Comparison of ENCODE assay signal across 9 mouse cellular contexts in the genomic region with DNA sequence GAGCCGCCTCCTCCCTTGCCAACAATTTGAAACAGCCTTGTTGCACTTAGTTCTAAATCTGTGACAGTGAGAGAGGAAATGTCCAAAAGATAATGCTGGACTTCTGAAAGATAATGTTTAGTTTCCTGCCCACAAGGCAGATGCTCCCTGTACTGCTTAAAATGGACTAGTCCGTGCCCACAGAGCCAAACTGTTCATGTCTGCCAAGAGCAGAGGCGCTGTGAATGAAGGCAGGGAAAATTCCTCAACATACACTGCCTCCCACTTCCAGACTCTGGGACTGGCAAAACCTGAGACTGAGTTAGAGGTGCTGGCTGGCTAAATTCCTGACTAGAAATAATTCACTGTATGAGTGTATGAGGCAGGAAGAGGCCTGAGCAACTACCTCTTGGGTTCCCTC. TPM values are rescaled to one million over a fixed set of nuclear protein-coding genes. Genes with fewer than 3 reads are reported as not detected.
A peak's percentile ranks its signal among the peaks of the same experiment; 100 is the strongest.
DNase-seq lines count a peak whose midpoint lies in the region; ATAC-seq lines count a peak whose summit lies in the region.
"Had no signal": no experiment of that assay in that cellular context is flagged by ENCODE, and none has a peak within 500 bp of the region (broad histone marks: within the 10 kb centered on the region; RNA-seq: fewer than 3 reads in every experiment).

No protein-coding gene starts in this region.

- H3K27ac ChIP-seq in heart, embryonic 12.5 days (ENCODE audit: poor library complexity, severe bottlenecking): peak overlapping the region; percentile 70
- H3K27ac ChIP-seq in midbrain, embryonic 15.5 days: 0 out of 2 replicates have a peak overlapping the region, but pooled peaks have one; percentile 50
- H3K27ac ChIP-seq in midbrain, embryonic 13.5 days: no peak overlapping the region
- H3K27ac ChIP-seq: hindbrain, embryonic 15.5 days had no signal

- H3K36me3 ChIP-seq in heart, embryonic 12.5 days: no peaks in the 10 kb centered on the region
- H3K36me3 ChIP-seq in midbrain, embryonic 15.5 days (replicated peaks): no peaks in the 10 kb centered on the region
- no peaks in the 10 kb centered on the region for H3K36me3 ChIP-seq in midbrain, embryonic 13.5 days
- H3K36me3 ChIP-seq: hindbrain, embryonic 15.5 days had no signal

- no peaks in the 10 kb centered on the region for H3K27me3 ChIP-seq in heart, embryonic 12.5 days (replicated peaks)
- H3K27me3 ChIP-seq in midbrain, embryonic 15.5 days (replicated peaks): no peaks in the 10 kb centered on the region
- no peaks in the 10 kb centered on the region for H3K27me3 ChIP-seq in midbrain, embryonic 13.5 days
- H3K27me3 ChIP-seq: hindbrain, embryonic 15.5 days had no signal

- ATAC-seq in heart, embryonic 12.5 days (ENCODE audit: insufficient number of reproducible peaks, low FRiP score): no peak
- no peak for ATAC-seq in midbrain, embryonic 15.5 days (replicated peaks)
- ATAC-seq in midbrain, embryonic 13.5 days: no peak

- peak overlapping the region; percentile 4; the same call in 1 of the 2 replicates for H3K4me2 ChIP-seq in heart, embryonic 12.5 days
- H3K4me2 ChIP-seq in midbrain, embryonic 15.5 days: no peak overlapping the region
- no peak overlapping the region for H3K4me2 ChIP-seq in midbrain, embryonic 13.5 days (replicated peaks)
- H3K4me2 ChIP-seq: hindbrain, embryonic 15.5 days had no signal

- WGBS in heart, embryonic 12.5 days: 22% methylated on average over 3 of the region's 3 CpGs
- WGBS in midbrain, embryonic 15.5 days: 68% methylated on average over 3 of the region's 3 CpGs
- WGBS in midbrain, embryonic 13.5 days: 86% methylated on average over 3 of the region's 3 CpGs

- no peak overlapping the region for H3K4me3 ChIP-seq in heart, embryonic 12.5 days
- H3K4me3 ChIP-seq in midbrain, embryonic 15.5 days: no peak overlapping the region
- no peak overlapping the region for H3K4me3 ChIP-seq in midbrain, embryonic 13.5 days (replicated peaks)
- H3K4me3 ChIP-seq: hindbrain, embryonic 15.5 days had no signal

- H3K4me1 ChIP-seq in heart, embryonic 12.5 days (replicated peaks): peaks cover 66% of the 10 kb centered on the region
- peaks cover 49% of the 10 kb centered on the region for H3K4me1 ChIP-seq in midbrain, embryonic 15.5 days
- peaks cover 52% of the 10 kb centered on the region for H3K4me1 ChIP-seq in midbrain, embryonic 13.5 days (replicated peaks)

- H3K9me3 ChIP-seq in heart, embryonic 12.5 days (replicated peaks): no peaks in the 10 kb centered on the region
- H3K9me3 ChIP-seq in midbrain, embryonic 15.5 days: no peaks in the 10 kb centered on the region
- H3K9me3 ChIP-seq in midbrain, embryonic 13.5 days: no peaks in the 10 kb centered on the region
- H3K9me3 ChIP-seq: hindbrain, embryonic 15.5 days had no signal

- peak overlapping the region; percentile 10 for H3K9ac ChIP-seq in heart, embryonic 12.5 days
- H3K9ac ChIP-seq in midbrain, embryonic 15.5 days: no peak overlapping the region
- no peak overlapping the region for H3K9ac ChIP-seq in midbrain, embryonic 13.5 days (replicated peaks)
- H3K9ac ChIP-seq: hindbrain, embryonic 15.5 days had no signal

- no peak for DNase-seq in heart, postnatal 25 days (ENCODE audit: low spot score)
- DNase-seq in frontal cortex, postnatal 14 days (ENCODE audit: low spot score in 2 of 2): peak; percentile 58 to 70
- peak; percentile 34 for DNase-seq in right cerebral cortex, postnatal 14 days
- DNase-seq in adrenal gland, postnatal 36 days: no peak
- no peak for DNase-seq in thymus, postnatal 14 days

- intact Hi-C loops in heart, postnatal 25 days (cut with DNase I): loop anchor here (1.0 kb wide), 1 partner anchor 54 kb away; no protein-coding TSS in a partner anchor

RNA-seq across cellular contexts. Expression of gene Fam171a1, which starts 58.6 kb away (rescaled TPM):
- 32.8 and 34.3 TPM in 2 replicates for polyA plus RNA-seq in heart, embryonic 12.5 days (2016; fragmentation: Nextera tagmentation; extraction: Ambion mirVana)
- 10 to 100 TPM; 15.1 to 17.3 TPM for total RNA-seq in heart, postnatal 25 days (2021)
- polyA plus RNA-seq in midbrain, embryonic 15.5 days (2015; fragmentation: Nextera tagmentation; extraction: Ambion mirVana): 48.3 and 49.8 TPM in 2 replicates
- 44.2 and 47.9 TPM in 2 replicates for polyA plus RNA-seq in midbrain, embryonic 13.5 days (2015; fragmentation: Nextera tagmentation; extraction: Ambion mirVana)
- total RNA-seq in adrenal gland, postnatal 36 days (2021): 10 to 100 TPM; 27.7 to 29.7 TPM

Comparison
In these comparisons a context has a peak if more than half of its experiments do, and no peak if none do; other contexts are left out.
1. DNase-seq: peak in frontal cortex, postnatal 14 days (2 of 2) and right cerebral cortex, postnatal 14 days (single experiment); none in heart, postnatal 25 days (single experiment), adrenal gland, postnatal 36 days (0 of 2) and thymus, postnatal 14 days (single experiment).